Mouse (Mus musculus): ENCODE results near the gene Igfbp6. TPM values are rescaled to one million over a fixed set of nuclear protein-coding genes. Genes with fewer than 3 reads are reported as not detected.

Igfbp6 gene
- polyA plus RNA-seq, 1 experiment from 2014 or later, result 33.0 TPM

- peak overlapping the region; percentile 91 for H3K4me2 ChIP-seq (replicated peaks; ENCODE audit: low read depth, low read length)
- WGBS, result 19% methylated on average over 11 of the region's 11 CpGs
- H3K4me1 ChIP-seq (ENCODE audit: insufficient read depth, low read length), result peaks cover 88% of the 10 kb centered on the region
- H3K9me3 ChIP-seq (ENCODE audit: low read length), result no peaks in the 10 kb centered on the region
- ATAC-seq (ENCODE audit: low FRiP score, low TSS enrichment), result peak; percentile 6; the same call in 1 of the 2 replicates
- peak overlapping the region; percentile 82 for H3K9ac ChIP-seq (replicated peaks; ENCODE audit: low read length)
- H3K4me3 ChIP-seq (ENCODE audit: low read length), result peak overlapping the region; percentile 62
- no peaks in the 10 kb centered on the region for H3K27me3 ChIP-seq (ENCODE audit: insufficient read depth, low read length)
- peak overlapping the region; percentile 99 for H3K27ac ChIP-seq (ENCODE audit: low read length)
- H3K36me3 ChIP-seq (ENCODE audit: insufficient read depth, low read length), result peaks cover 12% of the 10 kb centered on the region
These were observed 42.3 kb upstream of the Igfbp6 start for GRCm38 (mm10) chr15:102101672-102102541.

DNA sequence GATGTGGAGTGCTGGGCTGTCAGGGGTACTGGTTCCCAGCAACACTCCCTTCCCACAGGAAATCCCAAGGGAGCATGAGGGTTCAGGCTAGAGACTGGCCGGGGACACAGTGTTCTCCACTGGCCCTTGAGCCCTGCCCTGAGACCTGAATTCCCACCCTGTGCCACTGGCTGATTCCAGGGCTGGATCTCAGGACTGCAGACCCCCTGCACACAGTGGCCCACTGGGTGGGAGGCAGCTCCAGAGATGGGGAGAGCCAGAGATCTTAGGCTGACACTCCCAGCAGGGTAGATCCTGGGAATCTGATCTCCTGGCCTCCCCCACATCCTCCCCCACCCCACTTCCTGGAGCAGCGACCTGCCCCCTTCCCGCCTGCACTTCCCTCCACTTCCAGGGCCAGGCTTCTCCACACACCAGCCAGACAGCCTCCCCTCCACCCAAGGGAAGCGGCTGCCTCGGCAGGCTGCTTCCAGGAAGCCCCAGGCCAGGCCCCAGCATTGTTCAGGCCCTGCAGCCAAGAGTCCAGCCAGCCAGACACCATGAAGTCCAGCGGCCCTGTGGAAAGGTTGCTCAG lies 41.5 kb upstream of the Igfbp6 start:
- H3K9ac ChIP-seq (replicated peaks; ENCODE audit: low read length), result peak overlapping the region; percentile 82
- 3% methylated on average over 6 of the region's 6 CpGs for WGBS
- H3K4me3 ChIP-seq (ENCODE audit: low read length), result peak overlapping the region; percentile 56
- H3K4me2 ChIP-seq (replicated peaks; ENCODE audit: low read depth, low read length), result peak overlapping the region; percentile 91
- peaks cover 13% of the 10 kb centered on the region for H3K36me3 ChIP-seq (ENCODE audit: insufficient read depth, low read length)
- H3K9me3 ChIP-seq (ENCODE audit: low read length), result no peaks in the 10 kb centered on the region
- H3K4me1 ChIP-seq (ENCODE audit: insufficient read depth, low read length), result peaks cover 93% of the 10 kb centered on the region
- no peaks in the 10 kb centered on the region for H3K27me3 ChIP-seq (ENCODE audit: insufficient read depth, low read length)
- ATAC-seq (ENCODE audit: low FRiP score, low TSS enrichment), result peak; percentile 26
- H3K27ac ChIP-seq (ENCODE audit: low read length), result peak overlapping the region; percentile 99

DNA sequence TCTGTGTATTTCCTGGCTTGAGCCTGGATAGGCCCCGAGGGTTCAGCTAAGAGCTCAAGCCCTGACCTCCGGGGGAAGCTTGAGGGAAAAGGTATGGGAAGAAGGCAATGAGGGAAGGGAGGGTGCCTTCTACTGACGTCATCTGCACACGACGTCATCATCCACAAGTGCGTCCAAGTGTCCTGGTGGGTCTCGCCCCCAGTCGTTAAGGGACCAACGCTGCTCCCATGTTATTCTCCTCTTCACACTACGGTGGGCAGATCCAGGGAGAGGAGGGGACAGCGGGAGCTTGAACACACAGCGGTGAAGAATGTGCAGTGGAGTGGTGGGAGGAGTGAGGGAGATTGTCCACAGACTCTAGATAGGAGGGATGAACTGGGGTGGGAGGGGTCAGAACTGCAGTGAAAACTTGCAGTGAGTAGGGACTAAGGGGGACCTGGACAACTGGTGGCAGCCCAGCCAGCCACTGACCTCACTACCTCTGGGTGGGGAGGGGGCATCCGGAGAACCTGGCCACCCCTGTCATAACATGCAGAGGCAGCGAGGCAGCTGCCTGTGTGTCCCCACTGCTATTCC lies 40.7 kb upstream of the Igfbp6 start:
- Histone ChIP-seq H3K4me2 (replicated peaks; ENCODE audit: low read depth, low read length) (peak overlapping the region; percentile 91), H3K36me3 (ENCODE audit: insufficient read depth, low read length) (peaks cover 11% of the 10 kb centered on the region), H3K4me1 (ENCODE audit: insufficient read depth, low read length) (peaks cover 87% of the 10 kb centered on the region), H3K4me3 (ENCODE audit: low read length) (peak overlapping the region; percentile 56), H3K27ac (ENCODE audit: low read length) (peak overlapping the region; percentile 99), H3K9me3 (ENCODE audit: low read length) (no peaks in the 10 kb centered on the region), H3K9ac (replicated peaks; ENCODE audit: low read length) (peak overlapping the region; percentile 82), H3K27me3 (ENCODE audit: insufficient read depth, low read length) (no peaks in the 10 kb centered on the region)
- WGBS, result 2% methylated on average over 14 of the region's 14 CpGs
- peak; percentile 13 for ATAC-seq (ENCODE audit: low FRiP score, low TSS enrichment)

DNA sequence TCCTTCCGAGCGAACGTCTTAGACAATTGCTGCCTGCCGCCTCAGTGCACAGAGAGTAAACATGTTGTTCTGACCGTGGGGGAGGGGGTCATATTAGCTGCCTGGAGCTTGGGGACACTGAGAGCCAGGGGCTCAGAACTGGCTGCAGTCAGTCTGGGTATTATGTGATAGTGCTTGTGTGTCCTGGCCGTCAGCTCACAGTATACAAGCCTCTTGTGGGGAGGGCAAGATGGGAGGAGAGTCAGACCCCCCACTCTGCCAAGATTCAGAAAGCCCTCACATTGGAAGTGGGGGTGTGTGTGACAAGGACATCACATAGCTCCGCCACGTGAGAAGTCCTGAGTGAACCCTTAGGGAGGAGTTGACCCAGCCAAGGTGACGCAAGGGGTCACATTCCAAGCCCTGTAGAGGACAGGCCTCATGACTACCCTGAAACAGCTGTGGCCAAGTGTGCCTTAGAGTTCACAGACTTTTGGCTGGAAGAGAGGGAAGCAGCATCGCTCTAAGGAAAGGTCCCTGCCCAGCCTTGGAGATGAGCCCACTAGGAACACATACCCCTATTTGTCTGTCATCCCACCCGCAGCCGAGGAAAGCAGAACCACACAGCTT lies 40.1 kb upstream of the Igfbp6 start:
- 8% methylated on average over 12 of the region's 12 CpGs for WGBS
- Histone ChIP-seq H3K27me3 (ENCODE audit: insufficient read depth, low read length) (no peaks in the 10 kb centered on the region), H3K4me1 (ENCODE audit: insufficient read depth, low read length) (peaks cover 89% of the 10 kb centered on the region), H3K36me3 (ENCODE audit: insufficient read depth, low read length) (peaks cover 12% of the 10 kb centered on the region), H3K27ac (ENCODE audit: low read length) (peak overlapping the region; percentile 99), H3K4me2 (replicated peaks; ENCODE audit: low read depth, low read length) (peak overlapping the region; percentile 91), H3K9ac (replicated peaks; ENCODE audit: low read length) (peak overlapping the region; percentile 82), H3K4me3 (ENCODE audit: low read length) (peak overlapping the region; percentile 56), H3K9me3 (ENCODE audit: low read length) (no peaks in the 10 kb centered on the region)
- peak; percentile 1; the same call in 1 of the 2 replicates for ATAC-seq (ENCODE audit: low FRiP score, low TSS enrichment)

GRCm38 (mm10) chr15:102105360-102105759 lies 38.8 kb upstream of the Igfbp6 start:
- peak overlapping the region; percentile 14; the same call in 1 of the 2 replicates for H3K4me3 ChIP-seq (ENCODE audit: low read length)
- H3K36me3 ChIP-seq (ENCODE audit: insufficient read depth, low read length), result peaks cover 24% of the 10 kb centered on the region
- no peaks in the 10 kb centered on the region for H3K27me3 ChIP-seq (ENCODE audit: insufficient read depth, low read length)
- peak overlapping the region; percentile 50 for H3K4me2 ChIP-seq (replicated peaks; ENCODE audit: low read depth, low read length)
- no peaks in the 10 kb centered on the region for H3K9me3 ChIP-seq (ENCODE audit: low read length)
- 0 out of 2 replicates have a peak overlapping the region, but pooled peaks have one; percentile 29 for H3K9ac ChIP-seq (replicated peaks; ENCODE audit: low read length)
- peak overlapping the region; percentile 56; the same call in 1 of the 2 replicates for H3K27ac ChIP-seq (ENCODE audit: low read length)
- ATAC-seq (ENCODE audit: low FRiP score, low TSS enrichment), result no peak
- WGBS, result 23% methylated on average over 5 of the region's 5 CpGs
- H3K4me1 ChIP-seq (ENCODE audit: insufficient read depth, low read length), result peaks cover 88% of the 10 kb centered on the region

GRCm38 (mm10) chr15:102105764-102106730 lies 38.1 kb upstream of the Igfbp6 start:
- Histone ChIP-seq H3K36me3 (ENCODE audit: insufficient read depth, low read length) (peaks cover 30% of the 10 kb centered on the region), H3K9ac (replicated peaks; ENCODE audit: low read length) (peak overlapping the region; percentile 2; the same call in 1 of the 2 replicates), H3K9me3 (ENCODE audit: low read length) (no peaks in the 10 kb centered on the region), H3K4me3 (ENCODE audit: low read length) (peak overlapping the region; percentile 29), H3K4me2 (replicated peaks; ENCODE audit: low read depth, low read length) (peak overlapping the region; percentile 50), H3K4me1 (ENCODE audit: insufficient read depth, low read length) (peaks cover 89% of the 10 kb centered on the region), H3K27me3 (ENCODE audit: insufficient read depth, low read length) (no peaks in the 10 kb centered on the region), H3K27ac (ENCODE audit: low read length) (0 out of 2 replicates have a peak overlapping the region, but pooled peaks have one; percentile 8)
- ATAC-seq (ENCODE audit: low FRiP score, low TSS enrichment), result no peak
- 24% methylated on average over 18 of the region's 18 CpGs for WGBS

- H3K27ac ChIP-seq (ENCODE audit: low read length), result no peak overlapping the region
- peak overlapping the region; percentile 50 for H3K4me2 ChIP-seq (replicated peaks; ENCODE audit: low read depth, low read length)
- 27% methylated on average over 38 of the region's 38 CpGs for WGBS
- H3K27me3 ChIP-seq (ENCODE audit: insufficient read depth, low read length), result no peaks in the 10 kb centered on the region
- ATAC-seq (ENCODE audit: low FRiP score, low TSS enrichment), result no peak
- H3K4me3 ChIP-seq (ENCODE audit: low read length), result peak overlapping the region; percentile 29
- H3K4me1 ChIP-seq (ENCODE audit: insufficient read depth, low read length), result peaks cover 84% of the 10 kb centered on the region
- no peaks in the 10 kb centered on the region for H3K9me3 ChIP-seq (ENCODE audit: low read length)
- H3K36me3 ChIP-seq (ENCODE audit: insufficient read depth, low read length), result peaks cover 37% of the 10 kb centered on the region
- H3K9ac ChIP-seq (replicated peaks; ENCODE audit: low read length), result peak overlapping the region; percentile 39; the same call in 1 of the 2 replicates
These were observed 37.3 kb upstream of the Igfbp6 start for GRCm38 (mm10) chr15:102106754-102107456.

DNA sequence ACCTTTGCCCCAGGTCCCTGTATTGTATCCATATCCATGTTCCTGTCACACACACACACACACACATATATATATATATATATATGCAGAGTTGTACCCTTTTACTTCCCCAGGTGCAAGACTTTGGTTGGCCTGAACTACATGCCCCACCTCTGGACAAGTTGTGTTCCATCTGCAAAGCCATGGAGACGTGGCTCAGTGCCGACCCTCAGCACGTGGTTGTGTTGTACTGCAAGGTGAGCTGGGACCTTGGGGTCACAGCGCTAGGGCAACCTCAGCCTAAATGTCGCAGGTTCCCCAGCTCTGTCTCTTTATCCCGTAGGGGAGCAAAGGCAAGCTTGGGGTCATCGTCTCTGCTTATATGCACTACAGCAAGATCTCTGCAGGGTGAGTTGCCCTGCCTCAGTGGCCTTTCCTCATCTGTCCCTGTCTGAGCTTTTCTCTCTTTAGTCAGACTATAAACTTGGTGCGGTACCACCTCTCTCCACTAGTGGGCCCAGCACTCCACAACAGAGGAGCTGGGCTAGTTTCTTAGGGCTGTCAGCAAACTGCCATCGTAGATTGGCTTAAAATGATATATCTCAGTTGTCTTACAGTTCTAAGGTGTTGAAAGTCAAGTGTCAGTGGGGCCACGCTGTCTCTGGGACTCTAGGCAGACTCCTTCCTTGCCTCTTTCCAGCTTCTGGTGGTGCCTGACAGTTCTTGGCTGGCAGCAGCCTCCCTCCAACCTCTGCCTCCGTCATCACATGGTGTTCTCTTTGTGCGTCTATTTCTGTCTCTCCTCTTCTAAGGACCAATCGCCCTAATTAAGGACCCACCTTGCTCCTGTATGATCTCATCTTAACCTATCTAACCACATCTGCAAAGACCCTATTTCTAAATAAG lies 36.2 kb upstream of the Igfbp6 start:
- peaks cover 74% of the 10 kb centered on the region for H3K4me1 ChIP-seq (ENCODE audit: insufficient read depth, low read length)
- H3K4me2 ChIP-seq (replicated peaks; ENCODE audit: low read depth, low read length), result no peak overlapping the region
- no peak overlapping the region for H3K9ac ChIP-seq (replicated peaks; ENCODE audit: low read length)
- peaks cover 41% of the 10 kb centered on the region for H3K36me3 ChIP-seq (ENCODE audit: insufficient read depth, low read length)
- H3K9me3 ChIP-seq (ENCODE audit: low read length), result no peaks in the 10 kb centered on the region
- no peak for ATAC-seq (ENCODE audit: low FRiP score, low TSS enrichment)
- H3K4me3 ChIP-seq (ENCODE audit: low read length), result no peak overlapping the region
- WGBS, result 50% methylated on average over 13 of the region's 13 CpGs
- no peaks in the 10 kb centered on the region for H3K27me3 ChIP-seq (ENCODE audit: insufficient read depth, low read length)
- H3K27ac ChIP-seq (ENCODE audit: low read length), result no peak overlapping the region

Measured in kidney, embryonic 16.5 days (tissue).